Mouse (Mus musculus): ENCODE results near the gene Asxl1. TPM values are rescaled to one million over a fixed set of nuclear protein-coding genes. Genes with fewer than 3 reads are reported as not detected.

The Asxl1 gene
- 26.2 and 32.6 TPM in 2 replicates for total RNA-seq (2014; rRNA removed)
- polyA plus RNA-seq (2015; fragmentation: Nextera tagmentation; extraction: Ambion mirVana), result 8.4 and 12.3 TPM in 2 replicates

DNA sequence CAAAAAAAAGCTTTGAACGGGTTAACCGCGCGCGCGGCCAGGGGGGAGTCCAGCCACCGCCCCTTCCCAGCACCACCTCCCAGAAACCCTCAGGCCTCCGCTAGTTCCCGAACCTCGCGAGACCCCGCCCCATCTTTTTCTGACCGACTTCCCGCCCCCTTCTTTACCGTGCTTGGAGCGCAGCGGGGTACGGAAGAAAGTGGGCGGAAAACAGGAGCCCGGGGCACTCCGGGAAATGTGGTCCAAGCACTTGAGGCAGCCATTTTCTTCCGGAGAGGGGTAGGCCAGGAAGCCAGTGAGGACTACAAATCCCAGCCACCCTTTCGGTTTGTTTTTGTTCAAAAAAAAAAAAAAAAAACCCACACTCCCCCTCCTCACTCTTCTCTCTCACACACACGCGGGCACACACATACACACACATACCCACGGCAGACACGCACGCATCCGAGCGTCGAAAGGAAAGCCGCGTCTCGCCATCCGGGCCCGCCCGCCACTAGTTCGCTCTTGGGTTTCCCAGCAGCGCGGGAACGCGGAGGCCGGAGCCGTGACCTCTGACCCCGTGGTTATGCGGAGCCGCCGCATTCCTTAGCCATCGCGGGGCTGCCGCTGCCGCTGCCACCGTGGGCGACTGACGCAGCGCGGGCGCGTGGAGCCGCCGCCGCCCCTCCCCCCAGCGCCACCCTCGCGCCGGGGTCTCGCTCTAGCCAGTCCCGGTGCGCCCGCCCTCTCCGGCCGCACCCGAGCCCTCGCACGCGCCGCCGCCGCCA, at the start of gene Asxl1:
Gene Asxl1, plus strand, starts transcription at position 376 of the 767 bp plus-strand sequence.
- WGBS, result under 1% methylated on average over 72 of the region's 79 CpGs
- peak within 1 kb of the TSS; percentile 97 for H3K4me3 ChIP-seq (ENCODE audit: low read depth, low read length)
- peak within 1 kb of the TSS; percentile 97 for H3K27ac ChIP-seq (ENCODE audit: low read depth, low read length)
- ATAC-seq, result peak; percentile 98
- no peak for TF ChIP-seq CTCF (IDR thresholded peaks at IDR 0.05; ENCODE audit: low read depth)
- no peaks in the 10 kb centered on the region for H3K27me3 ChIP-seq (ENCODE audit: insufficient read depth, low read length)
- H3K36me3 ChIP-seq (ENCODE audit: insufficient read depth), result no peaks in the 10 kb centered on the region
- no peaks in the 10 kb centered on the region for H3K9me3 ChIP-seq (ENCODE audit: low read length)
- peaks cover 20% of the 10 kb centered on the region for H3K4me1 ChIP-seq (ENCODE audit: insufficient read depth)
- peak within 1 kb of the TSS; percentile 95 for H3K9ac ChIP-seq
- DNase-seq, result peak; percentile 98
- peak within 1 kb of the TSS; percentile 76 for H3K4me2 ChIP-seq (ENCODE audit: low read depth)

DNA sequence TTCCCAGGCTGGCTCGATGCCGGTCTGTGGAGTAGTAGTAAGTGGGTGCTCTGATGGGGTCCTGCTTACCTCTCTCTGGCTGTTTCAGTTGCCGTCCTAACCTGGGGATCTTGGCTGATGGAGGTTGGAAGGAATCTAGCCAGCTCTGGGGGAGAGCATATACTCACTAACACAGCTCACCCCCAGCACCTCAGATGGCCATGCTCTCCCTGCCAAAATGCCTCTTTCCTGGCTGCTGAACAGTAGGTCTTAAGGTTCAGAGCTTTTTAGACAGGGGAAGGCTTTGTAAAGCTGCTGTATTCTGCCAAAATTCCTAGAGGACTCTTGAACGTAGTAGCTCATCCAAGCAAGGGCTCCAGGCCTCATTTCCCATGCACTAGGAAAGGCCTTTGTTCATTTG, 47.9 kb upstream of the Asxl1 start:
- Histone ChIP-seq H3K9ac (no peak overlapping the region), H3K27ac (ENCODE audit: low read depth, low read length) (no peak overlapping the region), H3K4me3 (ENCODE audit: low read depth, low read length) (no peak overlapping the region), H3K27me3 (ENCODE audit: insufficient read depth, low read length) (no peaks in the 10 kb centered on the region), H3K9me3 (ENCODE audit: low read length) (no peaks in the 10 kb centered on the region), H3K4me1 (ENCODE audit: insufficient read depth) (peaks cover under 1% of the 10 kb centered on the region; the same call in 1 of the 2 replicates), H3K36me3 (ENCODE audit: insufficient read depth) (no peaks in the 10 kb centered on the region), H3K4me2 (ENCODE audit: low read depth) (no peak overlapping the region)
- 72% methylated on average over 4 of the region's 4 CpGs for WGBS
- ATAC-seq (peak; percentile 38), DNase-seq (no peak)
- TF ChIP-seq CTCF (IDR thresholded peaks at IDR 0.05; ENCODE audit: low read depth), result no peak

DNA sequence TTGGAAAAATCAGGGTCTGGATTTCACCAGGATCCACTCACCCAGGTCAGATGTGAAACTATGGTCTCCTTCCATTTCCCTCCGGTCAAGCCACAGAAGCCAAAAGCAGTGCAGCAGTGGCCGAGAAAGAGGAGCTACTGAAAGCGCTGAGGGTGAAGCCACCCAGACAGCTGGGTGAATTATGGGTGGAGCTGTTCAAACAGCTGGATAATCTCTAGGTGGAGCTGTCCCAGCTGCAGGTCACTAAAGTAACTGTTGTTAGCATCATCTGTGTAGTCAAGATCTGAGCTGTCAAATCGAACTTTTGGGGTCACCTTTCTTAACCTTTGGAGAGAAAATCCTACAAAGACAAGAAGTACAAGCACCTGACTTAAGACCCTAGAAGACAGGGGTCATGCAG, 47.2 kb upstream of the Asxl1 start:
- H3K4me3 ChIP-seq (ENCODE audit: low read depth, low read length), result no peak overlapping the region
- no peak overlapping the region for H3K9ac ChIP-seq
- WGBS, result 86% methylated on average over 4 of the region's 4 CpGs
- no peak overlapping the region for H3K27ac ChIP-seq (ENCODE audit: low read depth, low read length)
- ATAC-seq (no peak), DNase-seq (no peak)
- H3K9me3 ChIP-seq (ENCODE audit: low read length), result no peaks in the 10 kb centered on the region
- H3K36me3 ChIP-seq (ENCODE audit: insufficient read depth), result no peaks in the 10 kb centered on the region
- H3K27me3 ChIP-seq (ENCODE audit: insufficient read depth, low read length), result no peaks in the 10 kb centered on the region
- no peak for TF ChIP-seq CTCF (IDR thresholded peaks at IDR 0.05; ENCODE audit: low read depth)
- no peaks in the 10 kb centered on the region for H3K4me1 ChIP-seq (ENCODE audit: insufficient read depth)
- H3K4me2 ChIP-seq (ENCODE audit: low read depth), result no peak overlapping the region

DNA sequence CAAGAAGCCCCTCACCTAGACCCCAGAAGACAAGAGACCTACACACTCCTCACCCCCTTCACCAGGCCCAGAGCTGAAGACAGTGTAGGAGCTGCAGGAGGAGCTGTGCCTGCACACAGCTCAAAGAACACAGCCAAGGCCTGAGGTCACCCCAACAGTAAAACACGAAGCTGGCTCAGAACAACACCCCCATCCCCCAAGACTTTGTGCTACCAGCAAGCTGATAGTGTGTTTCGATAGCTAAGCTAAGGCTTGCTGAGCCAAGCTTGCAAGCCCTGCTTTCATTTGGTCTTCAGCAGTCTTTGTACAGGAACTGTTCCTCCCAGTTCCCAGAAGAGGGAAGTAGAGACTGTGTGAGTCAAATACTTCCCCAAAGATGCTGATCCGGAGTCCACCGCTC, 46.8 kb upstream of the Asxl1 start:
- ATAC-seq (0 out of 2 replicates have a peak, but pooled peaks have one; percentile 25), DNase-seq (no peak)
- Histone ChIP-seq H3K27me3 (ENCODE audit: insufficient read depth, low read length) (no peaks in the 10 kb centered on the region), H3K9me3 (ENCODE audit: low read length) (no peaks in the 10 kb centered on the region), H3K27ac (ENCODE audit: low read depth, low read length) (no peak overlapping the region), H3K9ac (no peak overlapping the region), H3K4me3 (ENCODE audit: low read depth, low read length) (no peak overlapping the region), H3K36me3 (ENCODE audit: insufficient read depth) (no peaks in the 10 kb centered on the region), H3K4me2 (ENCODE audit: low read depth) (no peak overlapping the region), H3K4me1 (ENCODE audit: insufficient read depth) (no peaks in the 10 kb centered on the region)
- 81% methylated on average over 4 of the region's 4 CpGs for whole genome bisulfite sequencing
- no peak; the same call in 1 of the 2 replicates for TF ChIP-seq CTCF (IDR thresholded peaks at IDR 0.05; ENCODE audit: low read depth)

DNA sequence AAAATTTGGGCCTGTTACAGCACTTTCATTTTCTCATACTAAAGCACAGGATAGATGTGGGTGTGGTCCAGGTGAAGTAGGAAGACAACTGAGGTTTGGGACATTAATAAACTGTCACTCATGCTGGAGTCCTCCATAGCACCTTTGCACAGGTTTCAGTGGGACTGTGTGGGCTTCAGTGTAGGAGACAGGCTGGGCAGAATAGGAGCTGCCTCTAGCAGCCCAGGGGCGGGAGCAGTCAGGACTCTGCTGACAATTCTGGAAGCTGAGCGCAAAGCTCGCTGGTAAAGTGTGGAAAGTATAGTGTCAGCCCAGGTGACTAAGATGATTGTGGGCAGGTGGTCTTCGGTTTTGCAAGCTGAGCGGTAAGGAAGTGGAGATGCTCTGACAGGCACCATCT, 44.5 kb upstream of the Asxl1 start:
- Histone ChIP-seq H3K4me2 (ENCODE audit: low read depth) (no peak overlapping the region), H3K27me3 (ENCODE audit: insufficient read depth, low read length) (no peaks in the 10 kb centered on the region), H3K27ac (ENCODE audit: low read depth, low read length) (no peak overlapping the region), H3K9ac (no peak overlapping the region), H3K9me3 (ENCODE audit: low read length) (no peaks in the 10 kb centered on the region), H3K4me1 (ENCODE audit: insufficient read depth) (no peaks in the 10 kb centered on the region), H3K4me3 (ENCODE audit: low read depth, low read length) (no peak overlapping the region), H3K36me3 (ENCODE audit: insufficient read depth) (no peaks in the 10 kb centered on the region)
- WGBS, result 92% methylated on average over 5 of the region's 5 CpGs
- DNase-seq (no peak), ATAC-seq (no peak)
- TF ChIP-seq CTCF (IDR thresholded peaks at IDR 0.05; ENCODE audit: low read depth), result no peak

DNA sequence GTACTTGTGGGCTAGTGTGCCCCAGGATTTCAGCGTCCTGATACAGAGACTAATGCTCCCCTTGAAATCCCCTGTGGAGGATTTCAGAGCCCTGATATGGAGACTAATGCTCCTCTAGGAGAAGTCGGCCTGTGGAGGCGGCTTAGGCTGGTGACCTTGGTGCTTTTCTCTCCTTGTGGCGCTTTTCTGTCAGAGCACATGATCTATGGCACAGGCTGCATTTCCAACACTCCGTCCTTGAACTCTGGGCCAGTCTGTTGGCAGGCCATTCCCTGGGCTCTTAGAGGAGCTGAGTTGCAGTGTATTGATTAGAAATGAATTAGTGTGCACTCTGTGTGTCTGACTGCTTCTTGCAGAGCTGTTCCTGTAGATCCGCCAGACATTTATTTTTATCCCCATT, 40.4 kb upstream of the Asxl1 start:
- 79% methylated on average over 6 of the region's 6 CpGs for WGBS
- Histone ChIP-seq H3K9me3 (ENCODE audit: low read length) (no peaks in the 10 kb centered on the region), H3K27me3 (ENCODE audit: insufficient read depth, low read length) (no peaks in the 10 kb centered on the region), H3K9ac (no peak overlapping the region), H3K36me3 (ENCODE audit: insufficient read depth) (no peaks in the 10 kb centered on the region), H3K27ac (ENCODE audit: low read depth, low read length) (no peak overlapping the region), H3K4me2 (ENCODE audit: low read depth) (no peak overlapping the region), H3K4me1 (ENCODE audit: insufficient read depth) (no peaks in the 10 kb centered on the region), H3K4me3 (ENCODE audit: low read depth, low read length) (no peak overlapping the region)
- ATAC-seq (no peak), DNase-seq (no peak)
- TF ChIP-seq CTCF (IDR thresholded peaks at IDR 0.05; ENCODE audit: low read depth), result no peak

DNA sequence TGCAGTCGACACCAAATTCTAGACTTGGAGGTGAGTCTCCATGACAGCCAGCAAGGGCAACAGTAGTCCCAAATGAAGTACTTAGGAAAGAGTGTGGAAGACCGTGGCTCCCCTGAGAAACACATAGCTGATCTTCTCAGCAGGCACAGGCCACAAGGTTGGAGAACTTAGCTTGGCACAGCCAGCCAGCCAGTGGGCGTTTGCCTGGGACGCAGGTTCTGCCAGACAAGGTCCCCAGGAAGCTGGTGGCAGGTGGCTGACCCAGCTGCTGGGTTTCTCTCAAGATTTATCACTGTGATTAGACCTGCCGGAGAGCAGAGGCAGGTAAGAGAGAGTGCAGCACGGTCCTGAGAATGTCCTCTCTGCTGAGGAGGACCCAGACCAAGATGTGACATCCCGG, 37.0 kb upstream of the Asxl1 start:
- H3K4me1 ChIP-seq (ENCODE audit: insufficient read depth), result no peaks in the 10 kb centered on the region
- H3K4me3 ChIP-seq (ENCODE audit: low read depth, low read length), result no peak overlapping the region
- no peak for TF ChIP-seq CTCF (IDR thresholded peaks at IDR 0.05; ENCODE audit: low read depth)

More for the DNA sequence above, 37.0 kb upstream of the Asxl1 start:
- no peaks in the 10 kb centered on the region for H3K9me3 ChIP-seq (ENCODE audit: low read length)
- H3K4me2 ChIP-seq (ENCODE audit: low read depth), result no peak overlapping the region
- H3K27ac ChIP-seq (ENCODE audit: low read depth, low read length), result no peak overlapping the region
- DNase-seq (no peak), ATAC-seq (no peak)
- whole genome bisulfite sequencing, result 89% methylated on average over 7 of the region's 7 CpGs
- H3K27me3 ChIP-seq (ENCODE audit: insufficient read depth, low read length), result no peaks in the 10 kb centered on the region
- H3K36me3 ChIP-seq (ENCODE audit: insufficient read depth), result no peaks in the 10 kb centered on the region
- no peak overlapping the region for H3K9ac ChIP-seq
